Mouse (Mus musculus) yolk sac, embryonic 10.5 days (tissue): ENCODE measurements around the gene Nsun3.

Source experiments
- DNase-seq: peaks from one replicate; pipeline ENCODE4 v3.0.0-alpha.2; 2017; ENCODE audit warnings: low spot score

The Nsun3 gene

DNA sequence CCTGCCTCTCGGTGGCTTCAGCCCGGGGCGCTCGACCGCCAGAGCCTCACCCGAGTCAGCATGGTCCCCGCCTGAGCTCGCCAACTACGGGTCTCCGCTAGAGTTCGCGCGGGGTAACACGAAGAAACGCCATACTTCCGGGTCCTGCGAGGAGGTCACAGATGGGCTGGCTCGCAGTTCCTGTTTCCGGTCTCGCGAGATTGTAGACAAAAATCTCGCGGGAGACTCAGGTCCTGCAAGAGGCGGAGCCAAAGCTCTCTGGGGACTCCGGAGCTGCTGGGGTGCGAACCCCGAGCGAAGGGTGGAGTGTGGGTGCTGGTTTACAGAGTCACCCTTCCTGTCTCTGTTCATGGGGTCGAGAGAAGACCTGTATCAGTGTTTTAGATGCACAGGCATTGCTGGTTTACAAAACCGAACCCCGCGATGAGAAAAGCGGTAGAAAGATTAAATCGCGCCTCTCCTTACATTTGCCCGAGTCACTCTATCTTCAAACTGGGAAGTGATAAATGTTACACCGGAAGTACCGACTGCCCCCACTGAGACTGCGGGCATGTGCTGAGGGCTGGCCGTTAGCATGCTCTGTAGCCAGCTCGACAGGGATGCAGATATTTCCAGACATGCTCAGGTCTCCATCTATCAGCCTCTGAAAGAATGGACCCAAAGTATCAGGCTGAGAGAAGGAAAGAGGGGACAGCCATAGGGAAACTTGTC lies at the start of gene Nsun3:
Gene Nsun3, minus strand, starts transcription at position 198 of the 711 bp plus-strand sequence.
- peak; percentile 95 for DNase-seq

- DNase-seq: no peak
These were observed 47.6 kb upstream of the Nsun3 start for GRCm38 (mm10) chr16:62834016-62834735.

GRCm38 (mm10) chr16:62832481-62832880 lies 45.9 kb upstream of the Nsun3 start:
- DNase-seq: peak; percentile 9

GRCm38 (mm10) chr16:62832027-62832426 lies 45.4 kb upstream of the Nsun3 start:
- no peak for DNase-seq

DNA sequence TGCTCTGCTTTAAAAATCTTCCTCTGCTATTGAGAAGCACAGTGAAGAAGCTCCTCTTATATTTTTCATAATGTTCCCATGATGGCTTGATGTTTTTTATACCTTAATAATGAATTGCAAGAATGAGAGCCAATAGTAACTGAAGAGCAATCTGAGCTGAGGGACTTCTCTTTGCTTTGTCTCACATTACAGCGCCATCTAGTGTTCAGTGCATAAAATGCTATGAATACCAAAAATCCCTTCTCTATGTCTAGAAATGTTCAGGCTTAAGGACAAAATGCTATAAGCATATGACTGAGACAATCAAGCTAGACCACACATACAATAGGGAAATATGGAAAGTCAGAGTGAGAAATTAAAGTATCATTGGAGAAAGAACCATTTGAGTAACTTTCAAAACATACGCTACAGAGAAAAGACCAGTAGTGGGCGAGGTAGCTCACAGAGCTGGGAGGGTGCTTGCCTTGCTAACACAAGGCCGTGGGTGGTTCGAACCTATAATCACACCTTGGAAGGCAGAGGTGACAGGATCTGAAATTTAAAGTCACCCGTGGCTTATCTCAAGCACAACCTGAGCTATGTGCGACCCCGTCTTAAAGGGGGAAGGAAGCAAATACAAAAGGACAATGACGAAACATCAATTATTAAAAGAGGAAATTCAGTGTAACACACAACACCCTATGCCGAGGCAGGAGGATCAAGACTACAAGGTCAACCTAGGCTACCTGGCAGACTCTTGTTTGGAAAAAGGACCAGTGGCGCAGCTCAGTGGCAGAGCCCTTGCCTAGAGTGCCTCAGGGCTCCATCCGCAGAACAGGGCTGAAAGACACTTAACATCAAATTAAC lies 39.8 kb upstream of the Nsun3 start:
- no peak for DNase-seq

DNA sequence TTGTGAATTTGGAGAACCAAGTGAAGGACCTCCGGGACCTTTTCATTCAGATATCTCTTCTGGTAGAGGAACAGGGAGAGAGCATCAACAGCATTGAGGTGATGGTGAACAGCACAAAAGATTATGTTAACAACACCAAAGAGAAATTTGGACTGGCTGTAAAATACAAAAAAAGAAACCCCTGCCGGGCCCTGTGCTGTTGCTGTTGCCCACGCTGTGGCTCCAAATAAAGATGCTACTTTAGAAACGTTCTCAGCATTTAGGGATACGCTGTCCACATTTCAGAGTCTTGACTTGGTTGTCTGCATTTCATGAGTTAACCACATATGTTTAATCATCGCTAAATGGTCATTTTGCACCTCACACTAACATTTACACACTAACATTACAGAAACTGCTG lies 35.9 kb upstream of the Nsun3 start:
- DNase-seq: no peak

DNA sequence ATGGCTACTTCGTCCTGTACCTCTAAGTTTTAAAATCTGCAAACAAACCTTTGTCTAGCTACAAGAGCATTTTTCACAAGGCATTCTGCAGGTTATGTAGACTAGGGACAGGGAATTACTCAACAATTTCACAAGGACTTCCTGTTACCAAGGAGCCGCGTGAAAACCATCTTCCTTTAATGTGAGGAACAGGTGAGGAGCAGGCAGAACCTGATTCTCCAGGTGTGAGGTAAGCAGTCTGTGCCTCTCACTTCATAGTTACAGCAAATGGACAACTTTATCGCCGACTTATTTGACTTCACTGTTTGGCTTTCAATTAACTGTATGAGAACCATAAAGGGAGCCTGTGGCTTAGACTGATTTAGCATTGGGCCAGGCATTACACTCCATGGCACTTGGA lies 27.9 kb upstream of the Nsun3 start, which contains the start of gene Stx19:
Gene Stx19, plus strand, starts transcription at position 186 of the 400 bp plus-strand sequence.
- DNase-seq: no peak

DNA sequence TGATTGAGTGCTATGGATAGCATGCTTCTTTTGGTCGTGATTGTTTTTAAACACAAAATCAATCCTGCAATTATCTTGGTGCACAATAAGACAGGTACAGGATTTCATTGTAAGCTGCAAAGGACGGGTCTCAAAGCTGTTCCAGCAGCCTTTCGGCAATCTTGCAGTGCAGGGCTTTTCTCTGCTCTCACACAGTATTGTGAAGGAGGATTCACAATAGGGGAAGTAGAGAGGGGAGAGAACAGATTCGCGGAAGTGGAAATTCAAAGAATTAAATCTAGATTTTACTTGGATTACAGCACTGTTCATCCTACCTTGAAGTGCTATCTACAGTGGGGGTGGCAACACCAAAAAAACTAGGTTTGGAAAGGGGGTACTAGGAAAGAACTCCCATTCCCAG lies 27.2 kb upstream of the Nsun3 start:
- no peak for DNase-seq

DNA sequence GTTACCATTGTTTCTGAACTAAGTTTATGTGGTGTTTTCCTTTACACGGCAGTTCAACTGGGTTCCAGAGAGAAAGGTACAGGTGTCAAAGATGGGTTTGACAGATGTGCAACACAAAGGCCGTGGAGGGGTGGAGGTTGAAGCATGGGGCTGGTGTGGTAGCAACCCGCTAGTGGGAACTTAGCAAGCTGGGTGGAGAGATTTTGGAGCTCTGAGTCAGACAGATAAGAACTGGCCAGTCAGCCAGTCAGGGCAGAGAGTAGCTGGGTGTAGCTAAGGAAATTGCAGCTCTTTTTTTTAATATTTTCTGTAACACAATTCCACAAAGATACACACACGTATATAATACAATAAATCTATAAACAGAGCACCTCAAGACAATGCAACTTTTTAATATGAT lies 24.2 kb upstream of the Nsun3 start:
- no peak for DNase-seq

- DNase-seq: no peak
These were observed 20.8 kb upstream of the Nsun3 start for GRCm38 (mm10) chr16:62807249-62807979.

DNA sequence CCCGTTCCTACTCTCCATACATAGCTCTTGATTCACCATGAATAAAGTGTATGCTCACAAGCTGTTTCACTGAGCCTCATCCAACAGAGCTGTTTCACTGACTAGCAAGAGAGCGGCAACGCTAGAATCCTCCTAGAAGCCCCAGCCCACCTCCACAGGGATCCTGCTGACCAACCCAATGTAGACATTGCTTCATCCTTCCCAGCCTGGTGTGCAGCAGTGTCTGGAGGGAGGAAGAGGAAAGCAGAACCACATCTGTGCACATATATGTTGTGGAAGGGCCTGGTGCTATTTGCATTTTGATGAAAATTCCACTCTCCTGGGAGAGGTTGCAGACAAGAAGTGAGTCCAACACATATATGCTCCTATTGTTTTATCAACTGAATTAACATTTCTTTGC lies 18.0 kb upstream of the Nsun3 start:
- no peak for DNase-seq

GRCm38 (mm10) chr16:62799839-62800238 lies 13.2 kb upstream of the Nsun3 start:
- no peak for DNase-seq

GRCm38 (mm10) chr16:62799426-62799825 lies 12.8 kb upstream of the Nsun3 start:
- DNase-seq: no peak

- no peak for DNase-seq
These were observed 12.2 kb upstream of the Nsun3 start for GRCm38 (mm10) chr16:62798808-62799207.

- DNase-seq: no peak
These were observed 10.0 kb upstream of the Nsun3 start for GRCm38 (mm10) chr16:62796608-62797007.

- no peak for DNase-seq
These were observed 4.4 kb downstream of the Nsun3 start for GRCm38 (mm10) chr16:62782229-62782628.

DNA sequence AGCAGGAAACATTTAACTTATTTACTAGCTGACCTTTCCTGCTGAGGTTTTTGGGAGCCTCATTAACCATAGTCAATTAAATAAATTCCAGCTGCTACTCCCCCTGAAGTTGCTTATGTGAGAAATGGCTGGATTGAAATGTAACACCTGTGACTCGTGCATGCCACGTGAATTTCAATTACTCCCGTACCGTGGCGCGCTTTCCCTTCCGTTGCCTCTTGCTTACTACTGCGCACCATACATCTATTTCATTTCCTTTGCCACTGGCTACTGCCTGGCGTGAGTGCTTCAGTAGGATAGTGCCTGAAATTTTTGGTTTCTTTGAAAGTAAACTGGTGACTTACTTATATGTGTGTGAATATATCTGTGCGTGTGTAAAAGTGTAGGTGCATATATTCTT lies 8.3 kb downstream of the Nsun3 start:
- DNase-seq: no peak

DNA sequence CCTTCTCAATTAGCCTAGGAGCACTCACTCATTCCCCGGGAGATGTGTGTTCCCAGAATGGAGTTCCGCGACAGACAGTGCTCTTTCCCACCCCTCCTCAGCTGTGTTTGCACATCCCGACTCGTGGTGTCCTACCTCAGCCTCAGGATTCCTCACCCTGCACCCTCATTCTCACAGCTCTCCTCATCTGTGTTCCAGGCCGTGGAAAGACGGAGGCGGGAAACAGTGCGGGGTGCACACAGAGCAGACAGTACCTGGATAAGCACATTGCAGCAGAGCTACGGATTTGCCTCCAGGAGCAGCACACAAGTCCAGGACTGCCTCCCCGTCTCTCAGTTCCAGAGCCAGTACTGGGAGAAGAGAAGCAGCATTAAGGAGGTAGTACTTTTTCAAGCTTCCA lies 10.6 kb downstream of the Nsun3 start:
- no peak for DNase-seq

DNA sequence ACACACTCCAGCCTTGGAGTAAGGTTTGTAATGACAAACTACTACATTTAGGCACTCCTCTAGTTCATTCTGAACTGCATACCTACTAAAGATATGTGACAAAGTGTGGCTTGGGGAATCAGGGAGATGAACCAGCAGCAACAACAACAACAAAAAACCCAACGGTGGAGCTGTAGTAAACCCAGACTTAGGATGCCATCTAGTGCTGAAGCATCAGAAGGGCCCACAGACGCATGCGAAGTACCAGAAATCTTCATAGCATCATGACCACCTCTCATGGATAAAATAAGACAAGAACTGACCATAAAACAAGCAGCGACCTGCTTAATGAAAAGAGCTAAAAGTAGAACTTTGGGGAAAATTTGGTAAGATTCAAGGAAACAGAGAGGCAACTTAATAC lies 13.2 kb downstream of the Nsun3 start:
- no peak for DNase-seq

DNA sequence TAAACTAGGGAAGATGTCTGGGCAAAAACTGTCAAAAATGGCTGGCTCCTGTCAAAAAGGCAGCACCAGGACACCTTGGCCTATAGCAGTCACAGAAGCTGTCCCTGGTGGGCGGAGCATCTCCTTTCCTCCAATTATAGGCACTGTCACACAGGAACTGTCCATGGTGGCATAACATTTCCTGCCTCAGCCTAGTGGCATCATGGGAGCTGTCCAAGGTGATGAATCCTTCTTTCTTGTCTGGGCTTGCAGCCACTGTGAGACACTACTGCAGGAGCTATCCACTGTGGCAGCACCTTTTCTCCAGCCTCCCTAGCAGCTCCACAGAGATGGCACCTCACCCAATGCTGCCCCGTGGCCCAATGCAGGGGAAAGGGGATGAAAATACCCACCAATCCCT lies 28.3 kb downstream of the Nsun3 start:
- DNase-seq: peak; percentile 61

GRCm38 (mm10) chr16:62755307-62755706 lies 31.3 kb downstream of the Nsun3 start:
- DNase-seq: no peak

DNA sequence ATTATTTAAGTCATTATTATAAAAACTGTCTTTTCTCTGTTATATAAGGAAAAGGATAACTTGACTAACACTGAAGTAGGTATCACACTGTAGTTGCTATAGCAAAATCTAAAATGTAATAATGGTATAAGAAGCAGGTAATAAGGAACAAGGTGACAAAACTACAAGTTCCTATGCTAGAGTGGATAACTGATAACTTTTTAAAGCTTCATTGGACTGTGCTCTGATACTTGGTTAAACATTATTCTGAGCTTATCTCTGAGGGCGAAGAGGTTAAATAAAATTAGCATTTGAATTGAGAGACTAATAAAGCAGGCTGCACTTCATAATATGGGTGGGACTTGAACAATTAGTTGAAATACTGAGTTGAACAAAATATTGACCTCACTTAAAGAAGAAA lies 33.0 kb downstream of the Nsun3 start:
- DNase-seq: no peak
